Mouse (Mus musculus): ENCODE measurements around the gene Me1. TPM values are rescaled to one million over a fixed set of nuclear protein-coding genes. Genes with fewer than 3 reads are reported as not detected.
A peak's percentile ranks its signal among the peaks of the same experiment; 100 is the strongest.

The Me1 gene
- polyA plus RNA-seq, 1 experiment, result 33.6 TPM

GRCm38 (mm10) chr9:86661679-86662078 is 34.1 kb downstream of the Me1 start:
- Histone ChIP-seq H3K36me3 (ENCODE audit: control insufficient read depth, insufficient read depth) (peaks cover 7% of the 10 kb centered on the region), H3K79me2 (ENCODE audit: control insufficient read depth, insufficient read depth) (peaks cover 9% of the 10 kb centered on the region), H3K4me3 (no peak overlapping the region), H3K27me3 (ENCODE audit: control insufficient read depth, insufficient read depth, insufficient read length) (no peaks in the 10 kb centered on the region), H3ac (ENCODE audit: control insufficient read depth, insufficient read length) (no peak overlapping the region), H3K4me2 (ENCODE audit: low read depth) (no peak overlapping the region)
- TF ChIP-seq POLR2AphosphoS2 (IDR thresholded peaks at IDR 0.05; ENCODE audit: insufficient read length, low read depth) (no peak), SRF (IDR thresholded peaks at IDR 0.05; ENCODE audit: control insufficient read depth, insufficient read length, low read depth) (no peak), MYOD1 (IDR thresholded peaks at IDR 0.05; ENCODE audit: control insufficient read depth in 1 of 3, insufficient read length in 2 of 3, low read depth in 2 of 3) (no peak), TCF12 (IDR thresholded peaks at IDR 0.05; ENCODE audit: insufficient read depth, poor library complexity, severe bottlenecking) (no peak), E2F4 (IDR thresholded peaks at IDR 0.05; ENCODE audit: insufficient read depth) (no peak), REST (IDR thresholded peaks at IDR 0.05; ENCODE audit: insufficient read depth, insufficient read length) (no peak), CEBPB (IDR thresholded peaks at IDR 0.05; ENCODE audit: insufficient read depth, poor library complexity, severe bottlenecking) (no peak), MAX (IDR thresholded peaks at IDR 0.05; ENCODE audit: low read depth) (no peak)

DNA sequence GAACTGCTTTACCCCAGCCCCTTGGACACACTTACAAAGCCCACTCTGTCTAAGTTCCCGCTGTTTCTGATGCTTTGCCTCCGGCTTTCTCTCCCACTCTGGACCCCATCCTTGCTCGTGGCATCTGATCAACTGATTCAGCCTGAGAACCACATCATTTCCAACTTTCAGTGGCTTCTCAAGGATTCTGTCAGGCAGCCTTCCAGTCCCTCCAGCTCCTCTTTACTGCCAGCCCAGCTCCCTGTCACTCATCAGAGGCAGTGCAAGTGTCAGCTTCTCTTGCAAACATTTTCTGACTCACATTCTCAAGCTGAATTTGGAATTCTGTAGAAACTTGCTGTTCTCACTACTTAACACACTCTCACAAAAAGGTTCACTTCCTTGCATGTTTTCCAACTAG is 34.5 kb downstream of the Me1 start:
- no peak overlapping the region for H3ac ChIP-seq (ENCODE audit: control insufficient read depth, insufficient read length)
- H3K4me2 ChIP-seq (ENCODE audit: low read depth), result no peak overlapping the region
- peaks cover 9% of the 10 kb centered on the region for H3K79me2 ChIP-seq (ENCODE audit: control insufficient read depth, insufficient read depth)
- peaks cover 7% of the 10 kb centered on the region for H3K36me3 ChIP-seq (ENCODE audit: control insufficient read depth, insufficient read depth)
- no peaks in the 10 kb centered on the region for H3K27me3 ChIP-seq (ENCODE audit: control insufficient read depth, insufficient read depth, insufficient read length)
- TF ChIP-seq MYOD1 (IDR thresholded peaks at IDR 0.05; ENCODE audit: control insufficient read depth in 1 of 3, insufficient read length in 2 of 3, low read depth in 2 of 3), result no peak
- TF ChIP-seq E2F4 (IDR thresholded peaks at IDR 0.05; ENCODE audit: insufficient read depth), result no peak
- no peak for TF ChIP-seq MYOG (IDR thresholded peaks at IDR 0.05; ENCODE audit: control insufficient read depth in 1 of 3, insufficient read depth in 1 of 3, insufficient read length in 2 of 3, low read depth in 2 of 3)
- no peak overlapping the region for H3K4me3 ChIP-seq

- Histone ChIP-seq H3K27me3 (ENCODE audit: control insufficient read depth, insufficient read depth, insufficient read length) (no peaks in the 10 kb centered on the region), H3K36me3 (ENCODE audit: control insufficient read depth, insufficient read depth) (peaks cover 7% of the 10 kb centered on the region), H3K4me3 (no peak overlapping the region), H3K79me2 (ENCODE audit: control insufficient read depth, insufficient read depth) (peaks cover 9% of the 10 kb centered on the region), H3K4me2 (ENCODE audit: low read depth) (no peak overlapping the region), H3ac (ENCODE audit: control insufficient read depth, insufficient read length) (no peak overlapping the region)
- TF ChIP-seq REST (IDR thresholded peaks at IDR 0.05; ENCODE audit: insufficient read depth, insufficient read length) (no peak), E2F4 (IDR thresholded peaks at IDR 0.05; ENCODE audit: insufficient read depth) (no peak), USF1 (IDR thresholded peaks at IDR 0.05; ENCODE audit: low read depth) (no peak), TCF3 (IDR thresholded peaks at IDR 0.05; ENCODE audit: insufficient read length, low read depth) (no peak), MAX (IDR thresholded peaks at IDR 0.05; ENCODE audit: low read depth) (no peak), MYOG (IDR thresholded peaks at IDR 0.05; ENCODE audit: control insufficient read depth in 1 of 3, insufficient read depth in 1 of 3, insufficient read length in 2 of 3, low read depth in 2 of 3) (no peak), TCF12 (IDR thresholded peaks at IDR 0.05; ENCODE audit: insufficient read depth, poor library complexity, severe bottlenecking) (no peak), SRF (IDR thresholded peaks at IDR 0.05; ENCODE audit: control insufficient read depth, insufficient read length, low read depth) (no peak), POLR2A (IDR thresholded peaks at IDR 0.05; ENCODE audit: insufficient read length, low read depth) (no peak), POLR2AphosphoS2 (IDR thresholded peaks at IDR 0.05; ENCODE audit: insufficient read length, low read depth) (no peak), MYOD1 (IDR thresholded peaks at IDR 0.05; ENCODE audit: control insufficient read depth in 1 of 3, insufficient read length in 2 of 3, low read depth in 2 of 3) (no peak), CEBPB (IDR thresholded peaks at IDR 0.05; ENCODE audit: insufficient read depth, poor library complexity, severe bottlenecking) (no peak)
Observed at GRCm38 (mm10) chr9:86660327-86660726, 35.4 kb downstream of the Me1 start.

- Histone ChIP-seq H3K79me2 (ENCODE audit: control insufficient read depth, insufficient read depth) (peaks cover 3% of the 10 kb centered on the region), H3K4me2 (ENCODE audit: low read depth) (no peak overlapping the region)
- TF ChIP-seq CEBPB (IDR thresholded peaks at IDR 0.05; ENCODE audit: insufficient read depth, poor library complexity, severe bottlenecking), result no peak
- no peak for TF ChIP-seq SRF (IDR thresholded peaks at IDR 0.05; ENCODE audit: control insufficient read depth, insufficient read length, low read depth)
- peak in 1 of 3 experiments; percentile 32 for TF ChIP-seq MYOD1 (IDR thresholded peaks at IDR 0.05; ENCODE audit: control insufficient read depth in 1 of 3, insufficient read length in 2 of 3, low read depth in 2 of 3)
Observed at GRCm38 (mm10) chr9:86658347-86658746, 37.4 kb downstream of the Me1 start.

DNA sequence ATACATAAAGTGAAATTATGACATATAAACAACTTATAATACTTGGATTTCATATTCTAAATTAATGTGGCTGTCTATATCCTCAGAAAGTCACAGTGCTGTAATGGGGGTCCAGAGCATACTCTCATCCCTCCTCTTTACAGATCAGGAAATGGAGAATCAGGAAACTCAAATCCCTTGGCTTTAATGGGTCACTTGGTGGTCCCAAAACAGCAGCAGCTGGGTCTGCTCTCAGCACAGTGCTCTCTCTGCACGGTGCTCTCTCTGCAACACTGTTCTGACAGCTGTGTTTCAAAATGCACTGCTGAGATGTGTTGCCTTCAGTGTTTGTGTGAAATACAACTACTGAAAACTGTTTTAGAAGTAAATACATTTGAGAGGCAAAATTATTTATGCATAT is 43.6 kb downstream of the Me1 start:
- no peak for TF ChIP-seq POLR2A (IDR thresholded peaks at IDR 0.05; ENCODE audit: insufficient read length, low read depth)
- TF ChIP-seq TCF3 (IDR thresholded peaks at IDR 0.05; ENCODE audit: insufficient read length, low read depth), result no peak
- no peak for TF ChIP-seq REST (IDR thresholded peaks at IDR 0.05; ENCODE audit: insufficient read depth, insufficient read length)
- no peak for TF ChIP-seq CEBPB (IDR thresholded peaks at IDR 0.05; ENCODE audit: insufficient read depth, poor library complexity, severe bottlenecking)
- no peak for TF ChIP-seq TCF12 (IDR thresholded peaks at IDR 0.05; ENCODE audit: insufficient read depth, poor library complexity, severe bottlenecking)
- TF ChIP-seq USF1 (IDR thresholded peaks at IDR 0.05; ENCODE audit: low read depth), result no peak
- no peak for TF ChIP-seq POLR2AphosphoS2 (IDR thresholded peaks at IDR 0.05; ENCODE audit: insufficient read length, low read depth)
- TF ChIP-seq E2F4 (IDR thresholded peaks at IDR 0.05; ENCODE audit: insufficient read depth), result no peak
- TF ChIP-seq SRF (IDR thresholded peaks at IDR 0.05; ENCODE audit: control insufficient read depth, insufficient read length, low read depth), result no peak
- no peak for TF ChIP-seq MYOD1 (IDR thresholded peaks at IDR 0.05; ENCODE audit: control insufficient read depth in 1 of 3, insufficient read length in 2 of 3, low read depth in 2 of 3)
- no peak for TF ChIP-seq MAX (IDR thresholded peaks at IDR 0.05; ENCODE audit: low read depth)
- no peak for TF ChIP-seq MYOG (IDR thresholded peaks at IDR 0.05; ENCODE audit: control insufficient read depth in 1 of 3, insufficient read depth in 1 of 3, insufficient read length in 2 of 3, low read depth in 2 of 3)
- H3K27me3 ChIP-seq (ENCODE audit: control insufficient read depth, insufficient read depth, insufficient read length), result no peaks in the 10 kb centered on the region

More at GRCm38 (mm10) chr9:86658347-86658746, 37.4 kb downstream of the Me1 start:
- no peaks in the 10 kb centered on the region for H3K27me3 ChIP-seq (ENCODE audit: control insufficient read depth, insufficient read depth, insufficient read length)
- no peak overlapping the region for H3ac ChIP-seq (ENCODE audit: control insufficient read depth, insufficient read length)
- H3K36me3 ChIP-seq (ENCODE audit: control insufficient read depth, insufficient read depth), result peaks cover 7% of the 10 kb centered on the region
- no peak overlapping the region for H3K4me3 ChIP-seq

More for the DNA sequence above, 43.6 kb downstream of the Me1 start:
- H3K36me3 ChIP-seq (ENCODE audit: control insufficient read depth, insufficient read depth), result peaks cover 10% of the 10 kb centered on the region
- no peaks in the 10 kb centered on the region for H3K79me2 ChIP-seq (ENCODE audit: control insufficient read depth, insufficient read depth)
- H3ac ChIP-seq (ENCODE audit: control insufficient read depth, insufficient read length), result no peak overlapping the region
- no peak overlapping the region for H3K4me3 ChIP-seq
- no peak overlapping the region for H3K4me2 ChIP-seq (ENCODE audit: low read depth)

All from myocyte (in vitro differentiated cells).